Mouse (Mus musculus) adrenal gland, adult 18-20 months (tissue): ENCODE data around the gene Mark3. TPM values are rescaled to one million over a fixed set of nuclear protein-coding genes. Genes with fewer than 3 reads are reported as not detected.
A peak's percentile ranks its signal among the peaks of the same experiment; 100 is the strongest.
"Not testable (repeated sequence)": the region's sequence is repeated elsewhere in the genome, so short reads cannot be mapped to it uniquely, and the experiment has no call there.

ENCODE experiments used
- DNase-seq, 2 experiments: peaks; one replicate each; pipeline ENCODE4 v3.0.0; 2021 to 2022; ENCODE audit warnings: low spot score in 2 of 2
- long read RNA-seq, 2 experiments: library from polyadenylated mRNA; stranded (forward); transcript quantifications; one replicate each; pipeline ENCODE4 v2.0.0; 2021
- total RNA-seq, 2 experiments: library from RNA; stranded (reverse); gene quantifications; 1 replicate in 1 of 2; 2 replicates in 1 of 2; pipeline ENCODE4 v1.2.3; 2021

Gene Mark3
- total RNA-seq = 10 to 100 TPM; 75.0 to 88.1 TPM
- long read RNA-seq, experiment 1, transcript Mark3-201 (16 exons, 3,321 nt) = minor isoform, 5 of 99 reads
- long read RNA-seq, experiment 1, transcript Mark3-206 (18 exons, 2,807 nt) = major isoform, 53 of 99 reads
- long read RNA-seq, experiment 1, partial matches to known transcripts = 1 of 99 reads
- long read RNA-seq, experiment 1, other reads (novel, unspliced or antisense) = 38 of 99 reads
- long read RNA-seq, experiment 2, transcript Mark3-201 (16 exons, 3,321 nt) = minor isoform, 38 of 206 reads
- long read RNA-seq, experiment 2, transcript Mark3-202 (17 exons, 3,365 nt) = minor isoform, 15 of 206 reads
- long read RNA-seq, experiment 2, transcript Mark3-206 (18 exons, 2,807 nt) = major isoform, 76 of 206 reads
- long read RNA-seq, experiment 2, partial matches to known transcripts = 14 of 206 reads
- long read RNA-seq, experiment 2, other reads (novel, unspliced or antisense) = 61 of 206 reads

DNA sequence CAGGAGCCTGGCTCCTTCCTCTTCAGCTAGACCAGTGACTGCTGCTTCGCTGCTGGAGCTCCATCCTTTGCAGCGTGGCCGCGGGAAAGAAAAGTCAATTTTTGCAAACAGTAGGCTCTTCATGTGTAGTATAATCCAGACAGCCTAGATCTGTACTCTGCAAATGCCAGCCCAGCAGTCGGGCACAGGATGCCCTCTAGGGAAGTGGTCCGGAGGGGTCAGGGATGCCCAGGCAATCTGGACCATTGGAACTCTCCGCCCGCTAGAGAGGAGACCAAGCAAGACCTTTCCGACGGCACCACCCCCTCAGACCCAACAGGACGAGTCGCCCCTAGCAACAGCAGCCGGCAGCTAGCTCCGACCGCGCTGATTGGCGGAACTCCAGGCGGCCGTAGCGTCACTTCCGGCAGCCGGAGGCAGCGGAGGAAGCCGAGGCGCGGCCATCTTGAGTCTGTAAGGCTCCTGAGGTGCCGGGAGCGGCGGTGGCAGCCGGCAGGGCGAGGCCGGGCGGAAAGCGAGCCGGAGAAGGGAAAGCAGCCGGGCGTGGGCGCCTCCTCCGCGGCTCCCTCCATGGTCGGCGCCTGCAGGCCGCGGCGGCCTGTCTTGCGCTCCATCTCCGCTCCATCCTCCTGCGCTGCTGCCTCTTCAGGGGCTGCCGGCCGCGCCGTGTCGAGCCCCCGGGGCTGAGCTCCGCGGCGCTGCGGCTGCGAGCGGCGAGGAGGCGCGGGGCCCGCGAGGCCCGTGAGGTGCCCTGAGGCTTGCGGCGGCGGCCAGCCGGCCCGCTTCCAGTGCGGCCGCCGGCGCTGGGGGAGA lies at the start of gene Mark3:
TSS of gene Mark3 (plus strand) at position 450 of the 813 bp plus-strand sequence.
- DNase-seq = peak; percentile 95 to 96

DNA sequence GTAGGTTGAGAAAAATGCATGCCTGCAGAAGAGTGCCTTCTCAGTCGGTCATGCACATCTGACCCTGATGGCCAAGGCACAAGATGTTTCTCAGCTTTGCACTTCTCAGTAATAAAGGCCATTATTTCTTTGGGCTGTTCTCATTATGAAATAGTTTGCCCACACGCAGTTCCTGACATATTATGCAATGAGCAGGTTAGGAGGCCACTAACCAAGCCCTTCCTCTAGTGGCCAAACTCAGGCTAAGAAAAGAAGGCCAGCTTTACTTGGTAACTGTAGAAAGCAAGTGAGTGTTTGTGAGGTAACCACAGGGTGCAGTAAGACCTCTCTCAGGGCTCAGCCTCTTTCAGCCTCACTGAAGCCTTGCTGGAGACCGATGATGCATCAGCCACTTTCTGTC lies 49.4 kb upstream of the Mark3 start:
- no peak for DNase-seq

DNA sequence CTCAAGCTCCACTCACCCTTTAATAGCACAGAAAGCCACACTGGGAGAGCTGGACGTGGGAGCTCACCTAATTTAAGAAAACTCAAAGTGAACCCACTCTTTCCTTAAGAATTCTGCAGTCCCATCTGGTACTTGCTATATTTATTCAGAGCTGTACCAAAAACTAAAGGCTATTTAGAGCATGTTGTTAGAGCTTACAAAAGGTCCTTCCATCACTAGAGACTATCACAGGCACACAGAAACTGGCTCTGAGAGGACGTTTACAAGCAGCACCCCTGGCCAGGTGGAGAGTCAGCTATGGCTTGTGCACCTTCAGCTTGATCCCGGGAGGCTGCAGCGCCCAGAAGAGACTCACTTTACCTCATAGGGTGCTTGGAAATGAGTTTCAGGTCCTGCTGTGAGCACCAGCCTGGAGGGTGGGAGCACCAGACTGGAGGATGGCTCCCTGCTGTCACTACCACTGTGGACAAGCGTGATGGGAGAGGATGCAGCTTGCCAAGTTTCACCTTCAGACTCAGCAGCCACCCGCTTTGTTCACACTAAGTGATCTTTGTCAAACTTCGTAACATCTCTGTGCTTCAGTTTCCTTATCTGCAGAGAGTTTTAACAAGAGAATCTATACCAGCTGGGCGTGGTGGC lies 46.6 kb upstream of the Mark3 start:
- no peak for DNase-seq

DNA sequence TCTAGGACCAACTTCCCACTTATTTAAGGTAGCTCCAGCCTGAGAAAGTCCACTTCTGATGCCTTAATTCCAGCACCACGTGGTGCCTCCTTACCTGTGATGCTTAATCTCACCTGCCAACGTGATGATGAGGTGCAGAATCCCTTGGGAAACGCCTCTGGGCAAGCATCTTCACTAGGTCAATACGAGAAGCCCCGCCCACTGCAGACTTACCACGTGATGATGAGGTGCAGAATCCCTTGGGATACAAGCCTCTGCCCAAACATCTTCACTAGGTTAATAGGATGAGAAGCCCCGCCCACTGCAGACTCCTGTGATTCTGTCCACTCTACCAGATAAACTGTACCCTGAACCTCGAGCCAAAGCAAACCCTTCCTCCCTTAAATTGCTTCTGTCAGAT lies 45.1 kb upstream of the Mark3 start:
- no peak for DNase-seq

DNA sequence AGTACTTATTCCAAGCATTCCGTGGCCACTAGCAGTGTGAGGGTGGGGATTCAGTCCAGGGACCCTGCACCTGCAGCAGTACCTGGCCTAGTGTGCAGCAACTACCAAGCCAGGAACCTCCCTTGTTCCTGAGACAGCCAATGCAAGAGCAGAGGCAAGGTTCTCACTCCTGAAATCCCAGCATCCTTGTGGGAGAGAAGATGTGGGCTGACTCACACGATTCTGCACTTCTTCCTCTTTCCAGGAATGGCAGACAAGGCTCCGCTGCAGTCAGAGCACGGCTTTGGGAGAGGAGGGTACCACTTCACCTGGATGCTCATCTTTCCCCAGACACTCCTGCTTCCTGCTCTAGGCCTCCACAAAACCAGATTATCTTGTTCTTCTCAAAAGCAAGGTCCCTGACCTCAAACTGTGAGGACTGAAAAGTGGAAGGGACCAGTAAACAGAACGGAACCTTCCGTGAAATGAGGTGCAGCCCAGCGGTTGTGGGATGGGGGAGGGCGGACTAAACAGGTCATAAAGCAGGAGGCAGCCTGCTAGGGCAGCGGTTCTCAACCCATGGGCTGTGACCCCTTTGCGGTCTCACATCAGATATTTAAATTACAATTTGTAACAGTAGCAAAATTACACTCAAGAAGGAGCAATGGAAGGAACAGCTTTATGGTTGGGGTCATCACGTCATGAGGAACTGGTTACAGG lies 41.1 kb upstream of the Mark3 start:
- no peak for DNase-seq

DNA sequence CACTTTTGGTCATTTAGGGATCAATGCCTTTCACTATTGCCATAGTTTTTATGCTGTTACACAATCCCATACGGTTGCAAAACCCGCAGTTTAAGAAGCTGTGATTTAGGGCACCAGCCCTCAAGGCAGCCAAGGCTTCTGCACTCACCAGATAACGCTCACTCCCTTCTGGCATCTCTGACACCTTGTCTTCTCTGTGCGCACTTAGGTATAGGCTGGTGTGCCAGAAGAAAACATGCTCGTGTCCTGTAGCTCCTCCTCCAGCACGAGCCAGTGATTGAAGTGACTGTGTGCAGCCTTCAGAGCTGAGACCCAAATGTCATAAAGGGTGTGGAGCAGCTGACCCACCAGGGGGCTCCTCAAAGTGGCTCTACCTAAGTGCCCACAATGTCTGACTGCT lies 39.0 kb upstream of the Mark3 start:
- no peak for DNase-seq

DNA sequence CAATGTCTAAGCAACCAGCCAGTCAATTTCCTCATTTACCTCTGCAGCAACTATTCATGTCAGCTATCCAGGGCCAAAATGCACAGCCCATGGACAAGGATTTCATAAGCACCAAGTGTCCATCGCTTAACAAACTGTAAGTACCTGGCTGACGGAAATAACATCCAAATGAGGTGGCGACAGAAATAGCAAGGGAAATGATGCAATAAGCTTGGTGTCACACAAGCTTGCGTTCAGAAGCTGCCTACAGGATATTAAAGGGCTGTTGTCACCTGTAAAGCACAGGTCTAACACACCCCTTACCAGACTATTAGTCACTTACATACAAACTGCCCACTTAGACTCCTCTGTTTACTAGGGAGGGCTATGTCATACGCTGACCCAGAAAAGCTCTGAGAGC lies 38.6 kb upstream of the Mark3 start:
- DNase-seq = no peak

DNA sequence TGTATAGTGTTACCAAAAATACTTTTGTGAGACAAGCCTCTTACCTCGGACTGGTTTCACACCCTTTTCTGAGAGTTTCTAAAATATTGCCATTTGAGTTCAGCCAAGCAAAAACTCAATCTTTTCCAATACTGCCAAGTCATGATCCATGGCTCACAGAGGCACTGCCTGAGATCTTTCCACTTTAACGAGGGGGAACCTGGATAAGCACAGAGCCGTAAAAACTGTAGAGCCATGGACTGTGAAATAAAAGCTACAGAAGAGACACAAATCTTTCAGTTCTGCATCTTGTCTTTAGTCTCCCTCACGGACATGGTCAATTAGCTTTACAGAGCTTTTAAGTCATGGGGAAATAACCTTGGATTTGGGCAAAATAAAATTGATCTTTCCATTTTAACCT lies 37.6 kb upstream of the Mark3 start:
- no peak for DNase-seq

DNA sequence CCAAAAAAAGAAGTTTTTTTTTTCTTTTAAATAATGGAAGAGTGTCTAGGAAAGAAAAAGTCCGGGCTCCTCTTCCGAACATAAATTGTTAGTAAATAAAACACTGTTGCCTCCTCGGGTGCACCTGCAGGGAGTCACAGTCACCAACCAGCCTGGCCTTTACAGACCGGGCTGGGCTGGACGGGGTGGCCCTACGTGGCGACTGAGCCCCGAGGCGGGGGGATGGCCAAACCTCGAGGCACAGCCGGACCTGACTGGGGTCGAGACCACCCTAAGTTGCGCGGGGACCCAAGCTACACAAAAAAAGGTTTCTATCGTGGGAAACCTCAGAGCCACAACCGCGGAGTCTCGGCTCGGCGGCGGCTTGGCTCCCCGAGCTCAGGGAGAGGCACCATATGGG lies 37.0 kb upstream of the Mark3 start:
- no peak for DNase-seq

DNA sequence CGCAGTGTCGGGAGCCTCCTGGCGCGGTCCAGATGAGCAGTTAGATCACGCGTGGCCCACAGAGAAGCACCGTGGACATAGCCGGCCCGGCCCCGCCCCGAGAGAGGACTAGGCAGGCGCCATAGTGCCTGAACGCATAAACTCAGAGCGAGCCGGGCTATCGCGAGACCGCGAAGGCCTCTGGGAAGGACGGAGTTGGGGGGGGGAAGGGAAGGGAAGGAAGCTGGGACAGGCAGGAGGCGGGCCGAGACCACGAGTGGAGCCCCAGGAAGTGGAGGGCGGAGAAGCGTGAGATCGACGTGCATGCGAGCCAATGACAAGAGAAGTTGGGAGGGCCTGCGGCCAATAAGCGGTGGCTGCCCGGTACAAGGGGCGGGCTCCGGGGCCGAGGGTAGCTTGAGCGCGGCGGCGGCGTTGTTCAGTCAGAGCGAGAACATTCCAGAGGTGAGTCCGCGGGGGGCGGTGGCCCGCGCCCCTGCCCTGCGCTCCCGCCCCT lies 36.5 kb upstream of the Mark3 start, which contains the start of gene Eif5:
TSS of gene Eif5 (plus strand) at position 221 of the 496 bp plus-strand sequence.
- DNase-seq = peak; percentile 98

DNA sequence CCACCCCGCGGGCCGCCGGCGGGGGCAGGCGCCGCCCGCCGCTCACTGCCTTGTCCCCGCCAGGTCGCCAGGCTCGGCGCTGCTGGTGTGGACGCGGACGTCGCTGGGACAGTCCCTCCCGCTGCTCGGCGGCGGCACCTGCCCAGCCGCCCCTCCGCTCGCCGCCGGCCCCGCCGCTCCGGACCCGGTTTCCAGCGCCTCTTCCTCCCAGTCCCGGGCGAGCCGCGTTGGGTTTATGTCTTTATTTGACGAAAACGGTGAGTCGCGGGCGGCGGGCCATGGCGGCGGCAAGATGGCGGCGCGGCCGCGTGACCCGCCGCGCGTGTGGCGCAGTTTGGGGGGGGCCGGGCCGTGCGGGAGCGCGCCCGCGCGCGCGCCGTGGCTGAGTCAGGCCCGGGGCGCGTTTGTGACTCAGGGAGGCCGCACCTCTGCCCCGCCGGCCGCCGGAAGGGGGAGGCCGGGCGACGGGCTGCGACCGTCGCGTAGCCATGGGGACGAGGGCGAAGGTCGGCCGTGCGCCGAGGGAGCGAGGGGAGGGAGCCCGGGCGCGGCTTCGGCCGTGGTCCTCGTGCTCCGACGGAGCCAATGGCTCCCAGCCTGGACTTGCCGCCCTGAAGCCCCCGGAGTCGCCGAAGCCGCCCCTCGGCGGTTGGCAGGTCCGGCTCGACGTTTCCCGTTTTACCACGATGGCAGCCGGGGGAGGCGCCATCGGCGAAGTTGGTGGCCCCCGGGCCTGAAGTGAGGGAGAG lies 35.9 kb upstream of the Mark3 start:
- peak; percentile 85 to 90 for DNase-seq

DNA sequence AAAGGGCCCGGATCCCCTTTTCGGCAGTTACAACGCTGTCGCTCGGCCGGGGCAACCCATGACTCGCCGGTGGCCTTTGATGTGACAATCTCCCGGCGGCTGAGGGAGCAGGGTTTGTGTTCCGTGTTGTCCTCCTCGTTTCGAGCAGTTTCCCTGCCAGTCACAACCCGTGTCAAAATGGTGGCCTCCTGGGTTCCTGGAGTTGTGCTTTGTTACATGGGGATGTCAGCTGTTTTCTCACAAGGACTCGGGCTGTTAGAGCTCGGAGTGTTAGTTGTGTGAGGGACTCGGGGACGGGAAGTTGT lies 35.3 kb upstream of the Mark3 start:
- DNase-seq = no peak

DNA sequence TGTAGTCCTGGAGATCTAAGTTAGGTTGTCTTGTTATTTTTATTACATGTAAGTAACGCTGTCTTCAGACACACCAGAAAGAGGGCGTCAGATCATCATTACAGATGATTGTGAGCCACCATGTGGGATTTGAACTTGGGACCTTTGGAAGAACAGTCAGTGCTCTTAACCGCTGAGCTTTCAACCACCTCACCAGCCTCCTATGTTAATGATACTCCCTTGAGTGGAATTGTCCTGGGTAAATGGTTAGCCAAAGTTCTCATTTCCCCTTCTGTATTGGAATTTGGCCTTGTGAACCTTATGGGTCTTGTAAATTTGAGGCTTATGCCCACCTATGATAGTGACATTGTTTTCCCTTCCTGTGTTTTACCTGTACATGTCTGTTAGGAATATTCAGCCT lies 27.3 kb upstream of the Mark3 start:
- no peak for DNase-seq

DNA sequence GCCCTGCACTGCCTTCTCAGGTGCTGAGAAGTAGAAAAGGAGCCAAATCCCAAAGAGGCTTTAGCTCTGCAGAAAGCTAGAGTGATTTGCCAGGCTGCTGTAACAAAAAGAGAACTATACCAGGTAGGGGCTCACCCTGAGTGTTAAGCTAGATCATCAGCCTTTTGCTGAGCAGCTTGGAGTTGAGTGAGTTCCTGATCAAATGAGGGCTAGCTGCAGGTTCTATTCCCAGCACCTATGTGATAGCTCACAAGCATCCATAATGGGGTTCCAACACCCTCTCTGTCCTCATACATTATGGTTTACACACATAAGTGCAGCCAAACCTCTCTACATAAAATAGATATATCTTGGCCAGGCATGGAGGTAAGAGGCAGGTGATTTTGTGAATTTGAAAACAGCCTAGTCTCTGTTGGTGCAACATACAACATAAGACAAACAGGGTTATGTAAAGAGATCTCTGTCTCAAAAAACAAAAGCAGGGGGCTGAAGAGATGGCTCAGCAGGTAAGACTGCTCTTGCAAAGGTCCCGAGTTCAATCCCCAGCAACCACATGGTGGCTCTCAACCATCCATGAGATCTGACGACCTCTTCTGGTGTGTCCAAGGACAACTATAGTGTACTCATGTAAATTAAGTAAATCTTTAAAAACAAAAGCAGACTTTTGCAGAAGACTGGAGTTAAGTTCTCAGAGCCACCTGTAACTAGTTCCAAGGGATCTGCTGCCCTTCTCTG lies 25.6 kb upstream of the Mark3 start:
- no peak for DNase-seq

DNA sequence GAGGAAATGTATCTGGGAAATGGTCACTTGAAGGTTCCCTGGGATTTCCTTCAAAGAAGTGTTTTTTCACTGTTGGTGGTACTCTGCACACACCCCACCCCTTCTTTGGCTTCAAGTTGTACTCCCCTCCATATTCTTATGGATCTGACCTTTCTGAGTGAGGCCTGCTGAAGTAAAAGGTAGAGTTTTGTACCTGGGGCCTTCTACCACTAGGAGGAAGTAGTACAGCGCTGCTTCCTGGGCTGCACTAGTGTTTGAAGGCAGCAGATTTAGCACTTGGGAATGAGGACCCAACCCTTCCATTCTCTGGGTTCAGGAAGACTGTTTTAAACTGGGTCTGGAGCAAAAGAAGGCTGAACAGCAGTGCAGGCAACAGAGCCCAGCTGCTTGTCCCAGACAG lies 23.6 kb upstream of the Mark3 start:
- DNase-seq = no peak

DNA sequence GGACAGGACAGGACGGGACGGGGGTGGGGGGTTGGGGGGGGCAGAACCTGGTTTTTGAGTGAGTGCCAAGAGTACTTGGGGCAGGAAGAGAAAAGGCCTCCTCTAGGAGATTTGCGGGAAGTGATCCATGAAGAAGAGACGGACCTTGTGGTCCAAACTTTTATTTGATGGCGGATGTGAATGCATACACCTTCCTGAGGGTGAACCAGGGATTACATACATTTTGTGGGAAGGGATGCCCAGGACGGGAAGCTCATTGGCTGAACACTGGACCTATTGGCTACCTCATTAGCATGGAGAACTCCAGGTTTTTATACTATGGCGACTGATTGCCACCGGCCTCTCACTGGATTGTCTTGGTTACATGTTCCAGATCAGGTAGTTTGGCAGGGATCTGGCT lies 22.0 kb upstream of the Mark3 start:
- no peak for DNase-seq

DNA sequence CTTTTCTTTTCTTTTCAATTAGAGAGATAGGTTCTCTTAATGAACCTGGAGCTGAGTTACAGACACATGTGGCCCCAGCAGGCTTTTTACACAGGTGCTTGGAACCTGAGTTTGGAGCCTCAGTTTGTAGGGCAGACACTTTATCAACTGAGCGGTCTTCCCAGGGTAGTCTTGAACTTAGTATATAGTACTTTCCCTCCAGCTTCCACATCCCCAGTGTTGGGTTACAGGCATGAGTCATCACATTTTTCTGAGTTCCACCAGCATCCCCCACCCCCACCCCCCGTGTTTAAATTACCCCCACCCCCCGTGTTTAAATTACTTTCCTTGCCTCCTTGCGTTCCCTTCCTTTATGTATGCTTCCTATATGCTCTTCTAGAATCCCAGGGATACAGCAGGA lies 19.0 kb upstream of the Mark3 start:
- DNase-seq = no peak

DNA sequence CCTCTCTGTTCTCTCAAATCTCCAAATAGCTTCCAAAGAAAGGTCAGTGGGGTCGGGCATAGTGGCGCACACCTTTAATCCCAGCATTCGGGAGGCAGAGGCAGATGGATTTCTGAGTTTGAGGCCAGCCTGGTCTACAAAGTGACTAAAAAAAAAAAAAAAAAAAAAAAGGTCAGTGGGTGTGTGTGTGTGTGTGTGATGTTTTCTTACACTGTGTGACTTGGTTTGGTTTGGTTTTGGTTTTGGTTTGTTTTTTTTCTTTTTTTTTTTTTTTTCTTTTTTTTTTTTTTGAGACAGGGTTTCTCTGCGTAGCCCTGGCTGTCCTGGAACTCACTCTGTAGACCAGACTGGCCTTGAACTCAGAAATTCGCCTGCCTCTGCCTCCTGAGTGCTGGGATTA lies 18.4 kb upstream of the Mark3 start:
- not testable (repeated sequence) for DNase-seq

DNA sequence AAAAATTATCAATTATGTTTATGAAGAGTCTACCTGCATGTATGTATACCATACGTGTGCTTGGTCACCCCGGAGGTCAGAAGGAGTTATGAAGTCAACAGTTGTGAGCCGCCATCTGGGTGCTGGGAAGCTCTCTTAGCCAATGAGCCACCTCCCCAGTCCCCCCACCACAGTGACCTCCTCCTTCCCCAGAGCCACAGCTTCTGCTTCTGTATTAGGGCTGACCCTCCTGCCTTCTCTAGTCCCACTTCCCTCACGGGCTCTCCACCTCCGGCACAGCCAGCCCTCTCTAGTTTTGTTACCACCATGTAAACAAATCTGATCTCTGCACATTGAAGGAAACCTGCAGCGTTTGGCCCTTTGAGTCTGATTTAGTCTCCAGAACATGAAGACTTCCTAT lies 16.8 kb upstream of the Mark3 start:
- DNase-seq = no peak

DNA sequence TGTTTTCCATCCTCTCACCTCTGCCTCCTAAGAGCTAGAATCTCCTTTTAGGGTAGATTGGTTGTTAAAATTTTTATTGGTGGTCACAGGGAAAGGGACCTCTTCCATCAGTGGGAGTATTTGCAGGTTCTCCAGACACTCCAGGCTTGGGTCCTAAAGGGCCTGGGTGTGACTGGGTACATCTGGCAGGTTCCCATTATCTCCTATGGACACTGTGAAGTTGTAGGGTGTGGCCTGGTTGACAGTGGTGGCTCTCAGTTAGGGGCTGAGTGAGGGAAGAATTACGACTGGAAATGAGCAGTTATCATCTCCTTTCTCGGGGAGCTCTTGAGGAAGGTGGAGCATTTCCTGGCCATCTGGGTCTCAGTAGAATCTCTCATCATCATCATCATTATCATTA lies 15.7 kb upstream of the Mark3 start:
- DNase-seq = no peak
